Mouse (Mus musculus) heart, postnatal 36 days (tissue): ENCODE results near the gene Trmt6. TPM values are rescaled to one million over a fixed set of nuclear protein-coding genes. Genes with fewer than 3 reads are reported as not detected.

ENCODE experiments used
- total RNA-seq, 2 experiments: library from RNA; stranded (reverse); gene quantifications; 2 replicates each; pipeline ENCODE4 v1.2.3; 2021

Gene Trmt6
- total RNA-seq, 2 experiments from 2014 or later, result 6.9 to 7.0 TPM

Other genes starting within 250 kb of the Trmt6 start
- 100 to 1,000 TPM; 251 to 323 TPM for gene Gpcpd1, start 228.3 kb downstream of the Trmt6 start, total RNA-seq
- 10 to 100 TPM; 49.3 to 59.3 TPM for gene Shld1, start 129.1 kb downstream of the Trmt6 start, total RNA-seq
- gene Chgb, start 34.8 kb downstream of the Trmt6 start, total RNA-seq, result under 1 TPM; 0.16 to 0.61 TPM
- gene Mcm8, start 86 bp upstream of the Trmt6 start, total RNA-seq, result 1 to 10 TPM; 1.8 to 2.4 TPM
- 10 to 100 TPM; 18.0 to 18.9 TPM for gene Crls1, start 30.6 kb upstream of the Trmt6 start, total RNA-seq
- 1 to 10 TPM; 5.0 to 9.0 TPM for gene Lrrn4, start 64.8 kb upstream of the Trmt6 start, total RNA-seq
- gene Fermt1, start 129.9 kb upstream of the Trmt6 start, total RNA-seq, result not detected